Mouse (Mus musculus) heart, embryonic 15.5 days (tissue): ENCODE results near the gene Morc2a. TPM values are rescaled to one million over a fixed set of nuclear protein-coding genes. Genes with fewer than 3 reads are reported as not detected.

ENCODE experiments used
- ATAC-seq: fragments of 200-750 bp; cut with Nextera tagmentation; replicated peaks from 2 replicates; pipeline ENCODE4 v1.8.0; 2017; ENCODE audit warnings: low read depth, moderate TSS enrichment; ENCODE audit not compliant: insufficient number of reproducible peaks, insufficient read depth, low FRiP score
- H3K27ac ChIP-seq: fragments of 300-500 bp; sonication (generic); 2 replicates; pipeline ENCODE4 v1.5.1; 2015; ENCODE audit warnings: mild to moderate bottlenecking, inconsistent platforms
- H3K27me3 ChIP-seq: fragments of 300-500 bp; sonication (generic); 2 replicates; pipeline ENCODE4 v1.6.1; 2015; ENCODE audit warnings: inconsistent platforms
- H3K36me3 ChIP-seq: fragments of 300-500 bp; sonication (generic); 2 replicates; pipeline ENCODE4 v1.6.1; 2015; ENCODE audit warnings: mild to moderate bottlenecking, inconsistent platforms
- H3K4me1 ChIP-seq: fragments of 300-500 bp; sonication (generic); replicated peaks from 2 replicates; pipeline ENCODE4 v1.6.1; 2015; ENCODE audit warnings: inconsistent platforms
- H3K4me2 ChIP-seq: fragments of 300-500 bp; sonication (generic); 2 replicates; pipeline ENCODE4 v1.6.1; 2015; ENCODE audit warnings: inconsistent platforms, mild to moderate bottlenecking, moderate library complexity
- H3K4me3 ChIP-seq: fragments of 300-500 bp; sonication (generic); 2 replicates; pipeline ENCODE4 v1.5.1; 2015; ENCODE audit warnings: mild to moderate bottlenecking, inconsistent platforms
- H3K9ac ChIP-seq: fragments of 300-500 bp; sonication (generic); 2 replicates; pipeline ENCODE4 v1.6.1; 2015; ENCODE audit warnings: mild to moderate bottlenecking, inconsistent platforms
- H3K9me3 ChIP-seq: fragments of 300-500 bp; sonication (generic); replicated peaks from 2 replicates; pipeline ENCODE4 v1.6.1; 2016; ENCODE audit warnings: inconsistent platforms
- WGBS: fragments of 180-500 bp; shearing (Covaris S2); methylation state at CpG from one replicate; pipeline ENCODE4 v1.1.7; 2015; ENCODE audit warnings: mixed read lengths; 5-methylcytosine and 5-hydroxymethylcytosine counted together
- polyA plus RNA-seq: library from polyadenylated mRNA; unstranded; fragments of >200 nt; fragmentation: Nextera tagmentation; extraction: Ambion mirVana; gene quantifications from 2 replicates; pipeline ENCODE4 v1.2.1, GENCODE M21; 2015

Morc2a gene
- polyA plus RNA-seq, 1 experiment from 2014 or later = 15.7 TPM

DNA sequence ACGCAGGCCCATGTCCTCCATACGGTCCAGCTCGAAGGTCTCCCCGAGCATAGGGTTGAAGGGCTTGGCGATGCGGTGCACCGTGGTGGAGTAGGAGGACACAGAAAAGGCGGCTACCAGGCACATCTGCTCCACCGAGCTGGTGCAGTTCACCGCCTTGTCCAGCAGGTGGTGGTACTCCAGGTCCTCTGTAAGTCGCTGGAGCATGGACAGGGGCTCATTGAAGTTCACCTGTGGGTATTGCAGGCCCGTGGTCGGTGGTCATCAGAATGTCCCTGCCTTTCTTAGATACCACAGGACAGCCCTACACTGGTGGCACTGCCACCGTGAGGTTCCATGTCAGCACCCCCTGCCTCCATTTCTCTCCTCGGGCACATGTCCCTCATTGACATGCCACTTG is 65.5 kb downstream of the Morc2a start:
- Histone ChIP-seq H3K36me3 (no peaks in the 10 kb centered on the region), H3K4me2 (no peak overlapping the region), H3K9ac (no peak overlapping the region), H3K27ac (no peak overlapping the region), H3K4me3 (no peak overlapping the region), H3K27me3 (no peaks in the 10 kb centered on the region; the same call in 1 of the 2 replicates), H3K9me3 (no peaks in the 10 kb centered on the region), H3K4me1 (no peaks in the 10 kb centered on the region)
- ATAC-seq = no peak
- 35% methylated on average over 15 of the region's 15 CpGs for WGBS

DNA sequence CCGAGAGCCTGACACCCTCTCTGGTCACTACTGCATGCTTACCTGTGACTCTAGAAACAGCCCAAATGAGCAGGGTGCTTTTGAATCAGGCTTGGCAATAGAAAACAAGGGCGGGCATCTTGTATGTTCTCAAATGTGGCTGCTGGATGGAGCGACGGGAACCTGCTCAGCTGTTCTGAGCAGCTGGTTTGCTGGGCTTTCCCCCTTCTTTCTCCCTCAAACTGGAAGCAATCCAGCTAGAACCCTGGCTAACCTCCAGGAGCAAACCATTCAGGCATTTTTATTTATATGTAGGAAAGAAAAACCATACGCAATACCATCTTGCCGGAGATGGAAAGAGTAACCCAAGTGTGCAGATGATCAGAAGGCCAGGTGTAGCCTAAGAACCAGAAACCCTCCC is 67.7 kb downstream of the Morc2a start:
- H3K4me2 ChIP-seq = no peak overlapping the region
- WGBS = 62% methylated on average over 6 of the region's 6 CpGs
- H3K9ac ChIP-seq = no peak overlapping the region
- no peaks in the 10 kb centered on the region for H3K9me3 ChIP-seq
- no peak for ATAC-seq
- no peaks in the 10 kb centered on the region for H3K4me1 ChIP-seq
- no peaks in the 10 kb centered on the region for H3K36me3 ChIP-seq
- no peak overlapping the region for H3K4me3 ChIP-seq
- no peak overlapping the region for H3K27ac ChIP-seq
- no peaks in the 10 kb centered on the region; the same call in 1 of the 2 replicates for H3K27me3 ChIP-seq

DNA sequence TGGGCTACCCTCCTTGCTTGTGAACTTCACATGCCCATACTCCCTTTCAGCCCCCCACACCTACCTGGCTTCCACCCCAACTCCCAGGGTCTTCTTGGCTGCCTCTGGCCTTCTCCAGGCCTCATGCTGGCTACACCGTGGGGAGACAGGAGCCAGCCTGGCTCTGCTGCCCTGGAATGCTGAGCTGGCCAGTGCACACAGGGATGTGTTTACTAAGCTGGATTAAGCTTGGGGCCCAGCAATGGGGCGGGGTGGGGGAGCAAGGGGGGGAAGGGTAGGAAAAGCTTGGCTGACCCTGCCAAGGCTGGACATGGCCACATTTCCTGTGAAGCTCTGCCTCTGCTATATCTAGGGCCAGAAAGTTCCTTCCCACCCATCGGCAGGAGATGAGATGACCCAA is 73.0 kb downstream of the Morc2a start:
- no peaks in the 10 kb centered on the region for H3K9me3 ChIP-seq
- no peak overlapping the region for H3K9ac ChIP-seq
- H3K27me3 ChIP-seq = no peaks in the 10 kb centered on the region
- H3K36me3 ChIP-seq = no peaks in the 10 kb centered on the region
- H3K27ac ChIP-seq = no peak overlapping the region
- no peak overlapping the region for H3K4me2 ChIP-seq
- no peak overlapping the region for H3K4me3 ChIP-seq
- WGBS = 40% methylated on average over 3 of the region's 3 CpGs
- peaks cover 9% of the 10 kb centered on the region for H3K4me1 ChIP-seq
- ATAC-seq = no peak

DNA sequence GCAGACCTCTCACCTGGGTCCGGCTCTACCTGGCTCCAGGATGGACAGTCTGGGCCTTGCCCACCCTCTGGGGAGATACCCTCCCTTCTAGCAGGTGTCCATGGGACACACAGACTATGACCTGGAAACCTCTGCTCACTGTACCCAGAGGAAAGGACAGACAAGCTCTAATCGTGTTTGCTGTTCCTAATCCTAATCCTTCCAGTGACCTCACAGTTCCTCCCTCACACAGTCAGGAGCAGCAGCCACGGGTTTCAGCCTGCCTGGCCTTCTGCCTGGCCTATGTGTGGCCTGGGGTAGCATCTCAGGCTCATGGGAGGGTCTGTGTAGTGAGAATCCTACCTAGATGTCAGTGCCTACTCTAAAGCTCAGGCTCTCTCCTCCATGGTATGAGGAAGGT is 73.9 kb downstream of the Morc2a start:
- no peaks in the 10 kb centered on the region for H3K27me3 ChIP-seq
- no peaks in the 10 kb centered on the region for H3K9me3 ChIP-seq
- H3K27ac ChIP-seq = no peak overlapping the region
- H3K4me3 ChIP-seq = no peak overlapping the region
- H3K9ac ChIP-seq = no peak overlapping the region
- H3K4me2 ChIP-seq = no peak overlapping the region
- WGBS = 54% methylated on average over 3 of the region's 3 CpGs
- peaks cover 9% of the 10 kb centered on the region for H3K4me1 ChIP-seq
- no peak for ATAC-seq
- no peaks in the 10 kb centered on the region for H3K36me3 ChIP-seq

DNA sequence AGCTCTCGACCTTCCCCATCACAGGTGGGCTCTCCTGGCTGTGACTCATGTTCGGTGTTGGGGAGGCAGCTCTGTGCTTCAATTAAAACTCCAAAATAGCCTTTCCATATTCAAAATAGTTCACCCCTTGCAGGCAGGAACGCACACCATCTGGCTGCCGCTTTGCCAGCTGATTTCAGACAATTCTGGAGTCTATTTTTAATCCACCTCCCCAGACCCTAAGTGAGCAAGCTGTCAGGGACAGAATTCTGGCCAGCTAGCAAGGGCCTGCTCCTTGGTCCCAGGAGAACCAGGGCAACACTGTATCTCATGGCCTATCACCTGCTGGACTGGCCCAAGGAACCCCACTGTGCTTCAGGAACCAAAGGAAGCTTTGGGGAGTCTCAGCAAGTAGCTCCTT is 74.9 kb downstream of the Morc2a start:
- H3K27ac ChIP-seq = peak overlapping the region; percentile 7; the same call in 1 of the 2 replicates
- H3K9ac ChIP-seq = no peak overlapping the region
- no peaks in the 10 kb centered on the region for H3K27me3 ChIP-seq
- H3K4me2 ChIP-seq = no peak overlapping the region
- WGBS = 43% methylated on average over 4 of the region's 4 CpGs
- no peak overlapping the region for H3K4me3 ChIP-seq
- peaks cover 9% of the 10 kb centered on the region for H3K4me1 ChIP-seq
- no peak for ATAC-seq
- no peaks in the 10 kb centered on the region for H3K9me3 ChIP-seq
- no peaks in the 10 kb centered on the region for H3K36me3 ChIP-seq

DNA sequence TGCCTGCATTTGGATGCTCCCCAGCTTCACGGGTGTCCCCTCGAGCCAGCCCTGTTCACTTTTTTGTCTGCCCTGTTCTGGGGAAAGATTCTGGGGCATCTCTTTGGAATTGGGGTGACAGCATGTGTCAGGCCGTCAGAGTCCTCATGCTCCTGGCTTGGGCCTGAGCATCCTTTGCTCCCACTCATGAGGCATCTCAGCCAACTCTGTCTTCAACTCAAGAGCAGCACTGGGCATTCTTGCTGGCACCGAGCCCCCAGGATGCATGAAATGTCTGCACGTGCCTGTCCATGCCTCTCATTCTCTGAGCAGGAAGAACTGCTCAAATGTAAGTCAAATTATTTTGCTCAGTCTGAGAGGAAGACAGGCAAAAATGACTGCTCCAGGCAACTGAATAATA is 75.7 kb downstream of the Morc2a start:
- H3K9ac ChIP-seq = no peak overlapping the region
- WGBS = 62% methylated on average over 5 of the region's 5 CpGs
- no peaks in the 10 kb centered on the region for H3K9me3 ChIP-seq
- no peak overlapping the region for H3K4me3 ChIP-seq
- no peak for ATAC-seq
- H3K27me3 ChIP-seq = no peaks in the 10 kb centered on the region
- no peak overlapping the region for H3K4me2 ChIP-seq
- H3K4me1 ChIP-seq = peaks cover 9% of the 10 kb centered on the region
- H3K36me3 ChIP-seq = no peaks in the 10 kb centered on the region
- H3K27ac ChIP-seq = no peak overlapping the region

DNA sequence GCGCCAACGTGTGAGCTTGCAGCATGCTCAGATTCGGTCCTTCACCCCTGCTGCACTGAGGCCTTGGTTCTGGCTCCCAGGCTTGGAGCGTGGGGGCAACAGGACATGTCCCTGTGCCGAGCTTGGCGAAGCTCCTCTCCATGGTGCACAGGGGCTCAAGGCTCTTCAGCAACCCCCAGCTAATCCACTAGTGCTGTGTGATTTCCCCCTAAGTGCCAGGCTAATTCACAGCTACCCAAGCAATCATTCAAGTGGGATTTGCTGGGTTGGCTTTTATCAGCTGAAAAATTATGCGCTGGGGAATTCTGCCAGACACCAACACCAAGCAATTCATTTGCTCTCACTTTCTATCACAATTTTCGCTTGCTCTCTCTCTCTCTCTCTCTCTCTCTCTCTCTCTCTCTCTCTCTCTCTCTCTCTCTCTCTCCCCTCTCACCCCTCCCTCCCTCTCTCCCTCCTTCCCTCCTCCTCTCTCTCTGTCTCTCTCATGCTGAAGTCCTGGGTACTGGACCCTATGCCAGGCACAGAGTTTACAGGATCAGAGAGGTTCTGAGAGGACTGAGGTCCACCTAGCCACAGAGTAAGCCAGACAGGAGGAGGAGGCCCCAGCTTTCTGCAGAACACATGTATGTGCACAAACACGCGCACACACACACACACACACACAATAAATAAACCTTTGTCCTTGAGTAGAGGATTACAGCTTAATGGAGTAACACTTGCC is 76.5 kb downstream of the Morc2a start:
- Histone ChIP-seq H3K4me3 (no peak overlapping the region), H3K9ac (no peak overlapping the region), H3K27ac (no peak overlapping the region), H3K9me3 (no peaks in the 10 kb centered on the region), H3K27me3 (no peaks in the 10 kb centered on the region), H3K4me1 (peaks cover 9% of the 10 kb centered on the region), H3K4me2 (no peak overlapping the region), H3K36me3 (no peaks in the 10 kb centered on the region)
- 50% methylated on average over 10 of the region's 10 CpGs for WGBS
- ATAC-seq = no peak

DNA sequence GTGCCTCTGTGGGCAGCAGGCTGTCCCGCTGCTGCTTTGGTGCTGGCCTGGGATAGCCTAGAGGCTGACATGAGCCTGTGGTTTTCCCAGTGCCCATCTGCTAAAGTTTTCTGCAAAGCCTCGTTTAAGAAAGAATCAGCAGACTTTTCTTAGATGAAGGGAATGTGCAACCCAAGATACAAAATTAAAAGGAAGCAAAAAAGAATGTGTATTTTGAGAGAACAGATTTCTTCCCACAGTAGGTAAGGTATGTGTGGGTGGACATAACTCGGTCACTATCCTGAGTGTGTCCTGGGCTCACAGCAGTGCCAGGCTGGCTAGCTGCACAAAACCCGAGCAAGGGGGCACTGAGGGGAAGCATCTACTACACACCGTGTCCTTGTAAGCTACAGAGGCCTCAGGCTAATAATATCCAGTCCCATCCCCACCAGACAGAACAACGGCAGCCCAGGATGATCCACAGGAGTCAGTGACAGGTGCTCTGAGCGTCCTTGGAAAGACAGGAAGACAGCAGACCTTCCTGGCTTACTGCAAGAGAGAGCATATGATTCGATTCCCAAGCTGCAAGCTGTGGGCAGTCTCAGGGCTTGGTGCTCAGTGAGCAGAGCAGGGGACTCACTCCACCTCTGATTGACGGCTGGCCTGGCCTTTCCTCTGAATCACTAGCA is 78.6 kb downstream of the Morc2a start:
- no peak for ATAC-seq
- WGBS = 54% methylated on average over 9 of the region's 9 CpGs

DNA sequence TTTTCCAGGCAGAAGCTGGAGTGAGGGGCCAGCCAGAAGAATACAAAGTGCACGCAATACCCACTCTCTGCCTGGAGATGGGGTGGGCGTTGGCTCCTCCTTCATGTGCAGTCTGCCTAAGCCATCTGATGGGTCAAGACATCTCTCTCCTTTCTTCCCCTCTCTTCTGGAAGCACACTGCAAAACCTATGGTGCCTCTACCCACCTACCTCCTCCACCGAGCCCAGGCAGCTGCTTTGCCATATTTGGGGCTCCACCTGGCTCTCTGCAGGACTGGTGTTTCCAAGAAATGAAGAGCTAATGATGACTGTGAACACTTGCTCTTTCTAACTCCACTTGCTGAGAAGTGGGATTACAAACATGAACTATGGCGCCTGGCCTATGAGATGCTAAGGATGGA is 82.5 kb downstream of the Morc2a start:
- Histone ChIP-seq H3K9me3 (no peaks in the 10 kb centered on the region), H3K27ac (no peak overlapping the region), H3K4me1 (no peaks in the 10 kb centered on the region), H3K4me3 (no peak overlapping the region), H3K4me2 (no peak overlapping the region), H3K36me3 (no peaks in the 10 kb centered on the region), H3K9ac (no peak overlapping the region), H3K27me3 (peaks cover 9% of the 10 kb centered on the region; the same call in 1 of the 2 replicates)
- 78% methylated on average over 4 of the region's 4 CpGs for WGBS
- no peak for ATAC-seq

More for the DNA sequence above, 78.6 kb downstream of the Morc2a start:
- Histone ChIP-seq H3K27ac (no peak overlapping the region), H3K9ac (no peak overlapping the region), H3K4me1 (peaks cover 9% of the 10 kb centered on the region), H3K4me2 (no peak overlapping the region), H3K36me3 (no peaks in the 10 kb centered on the region), H3K27me3 (peaks cover 5% of the 10 kb centered on the region; the same call in 1 of the 2 replicates), H3K9me3 (no peaks in the 10 kb centered on the region), H3K4me3 (no peak overlapping the region)

DNA sequence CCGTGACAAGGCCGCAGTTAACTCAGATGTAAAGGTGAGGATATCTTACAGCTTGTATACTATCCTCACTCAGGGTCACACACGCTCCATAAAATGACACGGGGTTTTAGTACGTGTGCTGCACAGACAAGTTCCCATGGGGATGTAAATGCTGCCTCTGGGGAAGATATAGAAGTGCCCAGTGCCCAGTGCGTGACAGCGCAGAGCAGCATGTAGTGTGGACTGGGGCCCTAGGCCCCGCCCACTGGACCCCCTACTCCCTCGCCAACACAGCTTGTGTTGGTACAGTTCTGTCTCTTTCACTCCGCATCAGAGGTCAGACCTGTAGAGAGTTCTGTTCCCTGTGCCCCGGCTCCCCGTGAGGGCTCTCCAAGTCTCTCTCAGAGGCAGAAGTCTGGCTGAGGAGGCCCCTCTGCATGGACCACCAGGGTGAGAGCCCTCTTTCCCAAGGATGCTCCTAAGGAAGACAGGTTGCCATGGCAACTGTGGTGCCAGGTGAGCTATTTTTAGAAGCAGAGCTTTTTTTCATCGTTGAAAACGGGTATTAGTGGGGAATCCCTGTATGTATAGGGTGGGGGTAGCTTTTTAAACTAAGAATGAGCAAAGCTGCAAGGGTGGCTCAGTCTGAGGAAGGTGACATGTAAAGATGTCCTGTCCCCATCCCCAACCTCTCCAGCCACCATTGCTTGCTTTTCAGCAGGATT is 85.1 kb downstream of the Morc2a start:
- H3K27me3 ChIP-seq = peaks cover 9% of the 10 kb centered on the region; the same call in 1 of the 2 replicates
- H3K9me3 ChIP-seq = no peaks in the 10 kb centered on the region
- no peaks in the 10 kb centered on the region for H3K4me1 ChIP-seq
- WGBS = 75% methylated on average over 14 of the region's 14 CpGs
- no peak overlapping the region for H3K27ac ChIP-seq
- no peak; the same call in 1 of the 2 replicates for ATAC-seq
- no peaks in the 10 kb centered on the region for H3K36me3 ChIP-seq
- no peak overlapping the region for H3K9ac ChIP-seq
- no peak overlapping the region for H3K4me2 ChIP-seq
- H3K4me3 ChIP-seq = no peak overlapping the region

DNA sequence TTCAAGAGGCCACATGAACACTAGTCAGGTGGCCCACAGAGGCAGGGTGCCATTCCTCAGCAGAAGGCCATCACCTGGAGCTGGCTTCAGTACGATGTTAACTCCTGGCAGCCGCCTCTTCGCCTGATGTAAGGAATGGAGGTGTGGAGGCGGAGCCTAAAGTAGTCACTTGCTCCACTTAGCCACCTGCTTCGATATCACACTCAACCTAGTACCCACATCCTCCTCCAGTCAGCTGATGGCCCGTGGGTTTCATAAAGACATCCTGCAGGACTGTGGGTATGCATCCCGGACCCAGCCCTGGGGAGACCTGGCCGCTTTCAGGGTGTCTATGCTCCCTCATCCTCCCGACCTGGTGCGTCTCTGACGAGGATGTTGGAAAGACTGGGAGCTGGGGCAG is 86.7 kb downstream of the Morc2a start:
- Histone ChIP-seq H3K9ac (no peak overlapping the region), H3K27ac (no peak overlapping the region), H3K4me1 (no peaks in the 10 kb centered on the region), H3K27me3 (peaks cover 9% of the 10 kb centered on the region; the same call in 1 of the 2 replicates), H3K9me3 (no peaks in the 10 kb centered on the region), H3K36me3 (no peaks in the 10 kb centered on the region), H3K4me2 (no peak overlapping the region), H3K4me3 (no peak overlapping the region)
- ATAC-seq = no peak
- WGBS = 75% methylated on average over 11 of the region's 11 CpGs
